Mouse (Mus musculus) erythroblast, embryonic 14.5 days (primary cell): ENCODE data around the gene Slc16a8. TPM values are rescaled to one million over a fixed set of nuclear protein-coding genes. Genes with fewer than 3 reads are reported as not detected.
"Not testable (repeated sequence)": the region's sequence is repeated elsewhere in the genome, so short reads cannot be mapped to it uniquely, and the experiment has no call there.

Experiments used
- H3K27me3 ChIP-seq: 2 replicates; pipeline ENCODE4 v1.6.1; 2012; ENCODE audit warnings: inconsistent platforms; ENCODE audit not compliant: control insufficient read depth
- H3K36me3 ChIP-seq: 2 replicates; pipeline ENCODE4 v1.6.1; 2012; ENCODE audit warnings: mild to moderate bottlenecking, inconsistent platforms; ENCODE audit not compliant: control insufficient read depth
- H3K4me1 ChIP-seq: 2 replicates; pipeline ENCODE4 v1.6.1; 2012; ENCODE audit warnings: inconsistent platforms; ENCODE audit not compliant: control insufficient read depth
- H3K4me3 ChIP-seq: replicated peaks from 2 replicates; pipeline ENCODE3; 2012; ENCODE audit warnings: moderate library complexity, mild to moderate bottlenecking, inconsistent platforms
- H3K9me3 ChIP-seq: 2 replicates; pipeline ENCODE4 v1.6.1; 2012; ENCODE audit warnings: low read length, inconsistent platforms, mixed read lengths; ENCODE audit not compliant: control insufficient read depth
- GATA1 ChIP-seq: IDR thresholded peaks from 2 replicates; pipeline ENCODE4 v1.6.1; 2012; ENCODE audit warnings: low read length, inconsistent platforms, mixed read lengths
- TAL1 ChIP-seq: IDR thresholded peaks from 3 replicates; pipeline ENCODE4 v1.6.1; 2012; ENCODE audit warnings: low read length, inconsistent platforms, mixed read lengths
- polyA plus RNA-seq: library from polyadenylated mRNA; stranded (reverse); fragments of >175 nt; gene quantifications from 2 replicates; pipeline ENCODE4 v1.2.3, GENCODE M21; 2012

Slc16a8 gene
- polyA plus RNA-seq, 1 experiment, result not detected

GRCm38 (mm10) chr15:79238036-79238435, 16.5 kb downstream of the Slc16a8 start:
- TF ChIP-seq TAL1 (no peak), GATA1 (no peak)
- peaks cover 63% of the 10 kb centered on the region for H3K36me3 ChIP-seq

GRCm38 (mm10) chr15:79235268-79235667, 19.3 kb downstream of the Slc16a8 start:
- H3K9me3 ChIP-seq, result no peaks in the 10 kb centered on the region
- H3K36me3 ChIP-seq, result peaks cover 53% of the 10 kb centered on the region
- TF ChIP-seq GATA1 (no peak), TAL1 (no peak)

More at GRCm38 (mm10) chr15:79238036-79238435, 16.5 kb downstream of the Slc16a8 start:
- H3K27me3 ChIP-seq, result no peaks in the 10 kb centered on the region
- no peak overlapping the region for H3K4me3 ChIP-seq
- H3K4me1 ChIP-seq, result peaks cover 2% of the 10 kb centered on the region
- peaks cover 9% of the 10 kb centered on the region for H3K9me3 ChIP-seq

GRCm38 (mm10) chr15:79229058-79229821, 25.3 kb downstream of the Slc16a8 start, which contains the start of the genes Pick1 and Gm49486:
Gene Pick1, plus strand, starts transcription at chr15:79229173.
Gene Gm49486, plus strand, starts transcription at chr15:79229391.
- TF ChIP-seq TAL1 (no peak), GATA1 (no peak)
- peaks cover 22% of the 10 kb centered on the region for H3K4me1 ChIP-seq

More at GRCm38 (mm10) chr15:79235268-79235667, 19.3 kb downstream of the Slc16a8 start:
- peaks cover 2% of the 10 kb centered on the region; the same call in 1 of the 2 replicates for H3K4me1 ChIP-seq
- no peak overlapping the region for H3K4me3 ChIP-seq
- H3K27me3 ChIP-seq, result no peaks in the 10 kb centered on the region

GRCm38 (mm10) chr15:79225780-79226179, 28.8 kb downstream of the Slc16a8 start:
- H3K36me3 ChIP-seq, H3K9me3 ChIP-seq, H3K27me3 ChIP-seq, H3K4me3 ChIP-seq: not testable (repeated sequence)
- peaks cover 22% of the 10 kb centered on the region for H3K4me1 ChIP-seq

More at GRCm38 (mm10) chr15:79229058-79229821, 25.3 kb downstream of the Slc16a8 start, which contains the start of the genes Pick1 and Gm49486:
- H3K9me3 ChIP-seq, result no peaks in the 10 kb centered on the region
- peak within 1 kb of the TSS; percentile 77 for H3K4me3 ChIP-seq
- peaks cover 2% of the 10 kb centered on the region; the same call in 1 of the 2 replicates for H3K27me3 ChIP-seq
- peaks cover 16% of the 10 kb centered on the region for H3K36me3 ChIP-seq

- TF ChIP-seq GATA1, result no peak
- TF ChIP-seq TAL1, result no peak
- H3K4me1 ChIP-seq, result peaks cover 14% of the 10 kb centered on the region
- no peaks in the 10 kb centered on the region for H3K36me3 ChIP-seq
- peaks cover 2% of the 10 kb centered on the region; the same call in 1 of the 2 replicates for H3K27me3 ChIP-seq
- H3K9me3 ChIP-seq, result no peaks in the 10 kb centered on the region
- H3K4me3 ChIP-seq, result no peak overlapping the region
Observed at GRCm38 (mm10) chr15:79224685-79225084, 29.9 kb downstream of the Slc16a8 start.

GRCm38 (mm10) chr15:79223641-79224040, 30.9 kb downstream of the Slc16a8 start:
- TF ChIP-seq TAL1, result no peak
- no peak for TF ChIP-seq GATA1
- Histone ChIP-seq H3K36me3 (no peaks in the 10 kb centered on the region), H3K4me1 (peaks cover 3% of the 10 kb centered on the region), H3K27me3 (peaks cover 2% of the 10 kb centered on the region; the same call in 1 of the 2 replicates), H3K4me3 (no peak overlapping the region), H3K9me3 (no peaks in the 10 kb centered on the region)

GRCm38 (mm10) chr15:79219572-79219971, 35.0 kb downstream of the Slc16a8 start:
- H3K9me3 ChIP-seq, result no peaks in the 10 kb centered on the region
- no peaks in the 10 kb centered on the region; the same call in 1 of the 2 replicates for H3K27me3 ChIP-seq
- no peaks in the 10 kb centered on the region for H3K36me3 ChIP-seq
- H3K4me1 ChIP-seq, result peaks cover 1% of the 10 kb centered on the region; the same call in 1 of the 2 replicates
- H3K4me3 ChIP-seq, result no peak overlapping the region
- TF ChIP-seq TAL1 (no peak), GATA1 (no peak)

- H3K27me3 ChIP-seq, result no peaks in the 10 kb centered on the region
- no peak for TF ChIP-seq GATA1
- no peak for TF ChIP-seq TAL1
- no peaks in the 10 kb centered on the region for H3K36me3 ChIP-seq
- no peak overlapping the region for H3K4me3 ChIP-seq
- H3K9me3 ChIP-seq, result no peaks in the 10 kb centered on the region
- H3K4me1 ChIP-seq, result no peaks in the 10 kb centered on the region
Observed at GRCm38 (mm10) chr15:79216191-79216590, 38.4 kb downstream of the Slc16a8 start.

- Histone ChIP-seq H3K9me3 (no peaks in the 10 kb centered on the region), H3K4me3 (no peak overlapping the region), H3K36me3 (no peaks in the 10 kb centered on the region), H3K4me1 (peaks cover 2% of the 10 kb centered on the region; the same call in 1 of the 2 replicates), H3K27me3 (no peaks in the 10 kb centered on the region)
- TF ChIP-seq GATA1 (no peak), TAL1 (no peak)
Observed at GRCm38 (mm10) chr15:79213591-79213990, 41.0 kb downstream of the Slc16a8 start.
